Mouse (Mus musculus) small intestine, adult 2 months (tissue): ENCODE results near the gene Gimap7.

Experiments
- CTCF ChIP-seq: fragments of 200-500 bp; IDR thresholded peaks from 2 replicates; pipeline ENCODE4 v1.5.1; 2012; ENCODE audit warnings: low read depth, mild to moderate bottlenecking, control low read depth, inconsistent platforms, low read length, moderate library complexity, mixed read lengths; ENCODE audit not compliant: insufficient replicate concordance, insufficient read length; ENCODE audit errors: extremely low read depth
- POLR2A ChIP-seq: fragments of 200-500 bp; IDR thresholded peaks from 2 replicates; pipeline ENCODE4 v1.6.1; 2012; ENCODE audit warnings: low read depth, mild to moderate bottlenecking, control low read depth, inconsistent platforms, low read length, moderate library complexity

DNA sequence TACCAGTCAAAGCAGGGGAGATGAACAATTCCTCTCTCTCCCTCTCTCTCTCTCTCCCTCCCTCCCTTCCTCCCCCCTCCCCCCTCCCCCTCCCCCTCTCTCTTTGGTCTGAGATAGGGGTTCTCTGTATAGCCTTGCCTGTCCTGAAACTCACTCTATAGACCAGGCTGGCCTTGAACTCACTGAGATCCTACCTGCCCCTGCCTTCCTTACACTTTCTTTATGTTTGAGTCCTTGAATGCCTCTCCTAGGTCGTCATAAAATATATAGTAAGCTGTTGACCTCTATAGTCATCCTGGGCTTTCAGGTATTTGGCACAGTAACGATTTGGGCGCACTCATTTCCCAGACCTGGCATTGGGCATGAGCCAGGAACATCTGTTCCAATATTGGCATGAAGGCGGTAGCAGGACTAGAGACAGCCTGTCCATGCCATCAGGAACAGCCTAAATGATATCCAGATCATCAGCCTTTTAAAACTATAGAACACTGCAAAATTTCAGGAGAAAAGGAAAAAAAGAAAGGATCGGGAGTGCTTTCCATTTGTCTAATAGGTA is 41.5 kb upstream of the Gimap7 start:
- TF ChIP-seq CTCF (no peak), POLR2A (no peak)
